Mouse (Mus musculus): Measurements from ENCODE around the gene Sntg2. TPM values are rescaled to one million over a fixed set of nuclear protein-coding genes. Genes with fewer than 3 reads are reported as not detected.

The Sntg2 gene
- total and polyA plus RNA-seq, 3 experiments = not detected

GRCm38 (mm10) chr12:30132524-30132923 is 240.7 kb downstream of the Sntg2 start, which contains the start of gene Tpo:
TSS of gene Tpo (minus strand) at chr12:30132624.
- Histone ChIP-seq H3K9ac (ENCODE audit: insufficient read depth, low read depth) (no peak within 1 kb of the TSS), H3K4me1 (ENCODE audit: control insufficient read depth in 1 of 2, insufficient read depth in 2 of 2) (peaks cover 0 to 27% of the 10 kb centered on the region in 2 experiments; a peak in 2 of 4 replicates), H3K27ac (ENCODE audit: insufficient read depth, low read depth) (no peak within 1 kb of the TSS), H3K9me3 (replicated peaks; ENCODE audit: low read length) (no peaks in the 10 kb centered on the region), H3K4me2 (ENCODE audit: insufficient read depth, low read depth, poor library complexity, severe bottlenecking) (no peak within 1 kb of the TSS), H3K36me3 (replicated peaks in 1 of 2; ENCODE audit: control insufficient read depth in 1 of 2, insufficient read depth in 1 of 2, low read length in 1 of 2) (no peaks in the 10 kb centered on the region), H3K79me2 (replicated peaks; ENCODE audit: control insufficient read depth, extremely low read depth, insufficient read depth, poor library complexity, severe bottlenecking) (no peaks in the 10 kb centered on the region), H3K27me3 (replicated peaks) (no peaks in the 10 kb centered on the region), H3K4me3 (replicated peaks in 1 of 3; ENCODE audit: low read depth in 2 of 3, low read length in 2 of 3, poor library complexity in 1 of 3) (no peak within 1 kb of the TSS)
- no peak for DNase-seq (ENCODE audit: extremely low read depth)
- dilution Hi-C loops (cut with MboI; ENCODE audit: extremely low pct_ligation_motif_present, extremely low pct_unique_long_range_greater_than_20kb, low sequenced_read_pairs) (no loop called here), in situ Hi-C loops (cut with MboI; ENCODE audit: low pct_ligation_motif_present, low pct_unique_long_range_greater_than_20kb, low sequenced_read_pairs) (loop anchor here (25.0 kb wide), 1 partner anchor 455 kb away; the partner anchor contains the start of gene Tmem18)
- TF ChIP-seq USF2 (conservative IDR thresholded peaks at IDR 0.05; ENCODE audit: low read depth, low read length) = no peak
- TF ChIP-seq ELF1 (IDR thresholded peaks at IDR 0.05; ENCODE audit: low read depth, low read length) = no peak
- TF ChIP-seq ETS1 (conservative IDR thresholded peaks at IDR 0.05; ENCODE audit: low read depth, low read length) = no peak
- TF ChIP-seq NRF1 (IDR thresholded peaks at IDR 0.05; ENCODE audit: low read depth, low read length) = no peak
- TF ChIP-seq JUN (IDR thresholded peaks at IDR 0.05; ENCODE audit: insufficient read depth, low read depth, low read length) = no peak
- no peak for TF ChIP-seq POLR2AphosphoS2 (IDR thresholded peaks at IDR 0.05; ENCODE audit: low read depth, low read length)
- TF ChIP-seq CHD1 (IDR thresholded peaks at IDR 0.05; ENCODE audit: low read depth, low read length) = no peak
- TF ChIP-seq JUND (conservative IDR thresholded peaks at IDR 0.05; ENCODE audit: low read depth, low read length) = no peak

- dilution Hi-C loops (cut with MboI; ENCODE audit: extremely low pct_ligation_motif_present, extremely low pct_unique_long_range_greater_than_20kb, low sequenced_read_pairs) = no loop called here
- no peak overlapping the region for H3K4me3 ChIP-seq (replicated peaks in 1 of 3; ENCODE audit: low read depth in 2 of 3, low read length in 2 of 3, poor library complexity in 1 of 3)
- H3K9me3 ChIP-seq (replicated peaks; ENCODE audit: low read length) = no peaks in the 10 kb centered on the region
- in situ Hi-C loops (cut with MboI; ENCODE audit: low pct_ligation_motif_present, low pct_unique_long_range_greater_than_20kb, low sequenced_read_pairs) = loop anchor here (10.0 to 25.0 kb wide), 2 partner anchors 235 to 458 kb away; partner anchors contain the start of gene Tmem18
- peak overlapping the region; percentile 47; the same call in 1 of the 2 replicates for H3K4me2 ChIP-seq (ENCODE audit: insufficient read depth, low read depth, poor library complexity, severe bottlenecking)
- peaks cover 0 to 27% of the 10 kb centered on the region in 2 experiments; a peak in 2 of 4 replicates for H3K4me1 ChIP-seq (ENCODE audit: control insufficient read depth in 1 of 2, insufficient read depth in 2 of 2)
- no peaks in the 10 kb centered on the region for H3K36me3 ChIP-seq (replicated peaks in 1 of 2; ENCODE audit: control insufficient read depth in 1 of 2, insufficient read depth in 1 of 2, low read length in 1 of 2)
- TF ChIP-seq RAD21 (IDR thresholded peaks at IDR 0.05; ENCODE audit: low read depth, low read length) = no peak
- no peak for TF ChIP-seq ZMIZ1 (IDR thresholded peaks at IDR 0.05; ENCODE audit: low read depth, low read length)
- no peak overlapping the region for H3K27ac ChIP-seq (ENCODE audit: insufficient read depth, low read depth)
- H3K27me3 ChIP-seq (replicated peaks) = no peaks in the 10 kb centered on the region
- H3K9ac ChIP-seq (ENCODE audit: insufficient read depth, low read depth) = no peak overlapping the region
- no peak for DNase-seq (ENCODE audit: extremely low read depth)
- no peaks in the 10 kb centered on the region for H3K79me2 ChIP-seq (replicated peaks; ENCODE audit: control insufficient read depth, extremely low read depth, insufficient read depth, poor library complexity, severe bottlenecking)
Observed at GRCm38 (mm10) chr12:30129411-30129716, 243.8 kb downstream of the Sntg2 start.

DNA sequence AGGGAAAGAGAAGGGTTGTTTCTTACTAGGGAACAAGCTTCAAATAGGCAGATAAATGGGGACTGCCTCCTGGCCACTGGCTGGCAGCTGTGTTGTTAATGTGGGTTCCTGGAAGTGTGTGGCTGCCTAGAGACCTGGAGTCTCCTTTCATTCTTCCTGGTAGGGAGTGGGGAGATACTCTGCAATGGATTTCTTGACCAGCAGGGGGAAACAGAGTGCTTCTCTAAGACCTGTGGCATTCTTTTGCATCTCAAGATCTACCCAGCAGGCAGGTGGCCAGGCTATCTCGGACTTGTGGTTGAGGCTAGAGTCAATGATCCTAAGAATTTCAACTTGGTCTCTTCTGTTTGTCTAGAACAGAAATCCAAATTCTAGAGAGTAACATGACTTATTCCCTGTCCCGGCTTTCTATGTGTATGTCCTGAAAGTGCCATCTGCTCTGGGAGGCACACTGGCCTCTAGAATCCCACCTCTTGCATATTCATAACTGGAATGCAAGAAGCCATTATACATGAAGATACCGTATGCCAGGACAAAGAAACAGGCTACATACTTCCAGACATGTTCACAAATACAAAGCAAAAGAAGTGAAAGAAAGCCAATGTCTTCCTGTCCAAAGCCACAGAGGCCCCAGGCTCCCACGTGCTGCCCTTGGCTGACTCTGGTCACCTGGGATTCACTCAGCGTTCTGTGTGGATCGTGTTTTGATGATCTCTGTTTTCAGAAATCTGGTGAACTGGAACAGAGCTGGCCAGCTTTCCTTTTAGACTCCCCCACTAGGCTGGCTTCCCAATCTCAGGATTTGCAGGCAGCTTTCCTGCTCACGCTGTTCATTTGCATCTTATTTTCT is 244.4 kb downstream of the Sntg2 start:
- DNase-seq (ENCODE audit: extremely low read depth) = peak; percentile 78
- no peak overlapping the region for H3K27ac ChIP-seq (ENCODE audit: insufficient read depth, low read depth)
- in situ Hi-C loops (cut with MboI; ENCODE audit: low pct_ligation_motif_present, low pct_unique_long_range_greater_than_20kb, low sequenced_read_pairs) (loop anchor here (10.0 to 25.0 kb wide), 2 partner anchors 236 to 459 kb away; partner anchors contain the start of gene Tmem18), dilution Hi-C loops (cut with MboI; ENCODE audit: extremely low pct_ligation_motif_present, extremely low pct_unique_long_range_greater_than_20kb, low sequenced_read_pairs) (no loop called here)
- no peaks in the 10 kb centered on the region for H3K36me3 ChIP-seq (replicated peaks in 1 of 2; ENCODE audit: control insufficient read depth in 1 of 2, insufficient read depth in 1 of 2, low read length in 1 of 2)
- H3K9me3 ChIP-seq (replicated peaks; ENCODE audit: low read length) = no peaks in the 10 kb centered on the region
- H3K27me3 ChIP-seq (replicated peaks) = no peaks in the 10 kb centered on the region
- H3K4me1 ChIP-seq (ENCODE audit: control insufficient read depth in 1 of 2, insufficient read depth in 2 of 2) = peaks cover 0 to 27% of the 10 kb centered on the region in 2 experiments; a peak in 2 of 4 replicates
- TF ChIP-seq SMC3 (IDR thresholded peaks at IDR 0.05; ENCODE audit: low read depth, low read length) (peak; percentile 70), RAD21 (IDR thresholded peaks at IDR 0.05; ENCODE audit: low read depth, low read length) (peak; percentile 82), ZC3H11A (IDR thresholded peaks at IDR 0.05; ENCODE audit: low read depth, low read length) (0 out of 2 replicates have a peak, but pooled peaks have one; percentile 3), POLR2AphosphoS2 (IDR thresholded peaks at IDR 0.05; ENCODE audit: low read depth, low read length) (no peak), CTCF (conservative IDR thresholded peaks at IDR 0.05 in 1 of 2, IDR thresholded peaks at IDR 0.05 in 1 of 2; ENCODE audit: low read depth in 2 of 2, low read length in 2 of 2) (peak; percentile 67 to 84)
- H3K4me2 ChIP-seq (ENCODE audit: insufficient read depth, low read depth, poor library complexity, severe bottlenecking) = peak overlapping the region; percentile 47; the same call in 1 of the 2 replicates
- H3K9ac ChIP-seq (ENCODE audit: insufficient read depth, low read depth) = no peak overlapping the region
- H3K79me2 ChIP-seq (replicated peaks; ENCODE audit: control insufficient read depth, extremely low read depth, insufficient read depth, poor library complexity, severe bottlenecking) = no peaks in the 10 kb centered on the region
- H3K4me3 ChIP-seq (replicated peaks in 1 of 3; ENCODE audit: low read depth in 2 of 3, low read length in 2 of 3, poor library complexity in 1 of 3) = no peak overlapping the region

Data from CH12.LX (cell line).